Mouse (Mus musculus): ENCODE measurements around the gene Ppy. TPM values are rescaled to one million over a fixed set of nuclear protein-coding genes. Genes with fewer than 3 reads are reported as not detected.

Ppy gene
- polyA plus RNA-seq, 1 experiment: 2.7 TPM

GRCm38 (mm10) chr11:102095676-102096075, 5.4 kb downstream of the Ppy start:
- WGBS: 93% methylated on average over 3 of the region's 3 CpGs
- no peak for DNase-seq (ENCODE audit: low read depth, low spot score)

GRCm38 (mm10) chr11:102089088-102089808, 11.9 kb downstream of the Ppy start:
- DNase-seq (ENCODE audit: low read depth, low spot score): no peak
- WGBS: under 1% methylated on average over 20 of the region's 20 CpGs

- WGBS: under 1% methylated on average over 49 of the region's 49 CpGs
- DNase-seq (ENCODE audit: low read depth, low spot score): no peak
Measured at GRCm38 (mm10) chr11:102087931-102088898, 12.9 kb downstream of the Ppy start, which contains the start of gene Mpp2. Gene Mpp2 (minus strand): TSS chr11:102088515.

- under 1% methylated on average over 39 of the region's 39 CpGs for WGBS
- no peak for DNase-seq (ENCODE audit: low read depth, low spot score)
Measured at GRCm38 (mm10) chr11:102087081-102087751, 13.9 kb downstream of the Ppy start.

- 16% methylated on average over 3 of the region's 3 CpGs for WGBS
- no peak for DNase-seq (ENCODE audit: low read depth, low spot score)
Measured at GRCm38 (mm10) chr11:102086331-102086730, 14.8 kb downstream of the Ppy start.

GRCm38 (mm10) chr11:102084159-102084558, 17.0 kb downstream of the Ppy start:
- WGBS: 79% methylated on average over 7 of the region's 7 CpGs
- DNase-seq (ENCODE audit: low read depth, low spot score): no peak

- WGBS: 49% methylated on average over 4 of the region's 4 CpGs
- no peak for DNase-seq (ENCODE audit: low read depth, low spot score)
Measured at GRCm38 (mm10) chr11:102083193-102083592, 17.9 kb downstream of the Ppy start.

GRCm38 (mm10) chr11:102082322-102082721, 18.8 kb downstream of the Ppy start:
- WGBS: 3% methylated on average over 18 of the region's 18 CpGs
- DNase-seq (ENCODE audit: low read depth, low spot score): no peak

- 31% methylated on average over 14 of the region's 14 CpGs for WGBS
- no peak for DNase-seq (ENCODE audit: low read depth, low spot score)
Measured at GRCm38 (mm10) chr11:102073722-102074121, 27.4 kb downstream of the Ppy start.

GRCm38 (mm10) chr11:102072729-102073128, 28.4 kb downstream of the Ppy start:
- no peak for DNase-seq (ENCODE audit: low read depth, low spot score)
- WGBS: 73% methylated on average over 5 of the region's 5 CpGs

- WGBS: 46% methylated on average over 13 of the region's 13 CpGs
Measured at GRCm38 (mm10) chr11:102070426-102070825, 30.7 kb downstream of the Ppy start.

GRCm38 (mm10) chr11:102069633-102070032, 31.5 kb downstream of the Ppy start:
- DNase-seq (ENCODE audit: low read depth, low spot score): no peak
- 76% methylated on average over 11 of the region's 11 CpGs for WGBS

More at GRCm38 (mm10) chr11:102070426-102070825, 30.7 kb downstream of the Ppy start:
- DNase-seq (ENCODE audit: low read depth, low spot score): no peak

- no peak for DNase-seq (ENCODE audit: low read depth, low spot score)
- 48% methylated on average over 2 of the region's 2 CpGs for WGBS
Measured at GRCm38 (mm10) chr11:102068969-102069368, 32.1 kb downstream of the Ppy start.

- 54% methylated on average over 13 of the region's 13 CpGs for WGBS
- DNase-seq (ENCODE audit: low read depth, low spot score): no peak
Measured at GRCm38 (mm10) chr11:102063076-102063475, 38.0 kb downstream of the Ppy start.

- DNase-seq (ENCODE audit: low read depth, low spot score): no peak
- 55% methylated on average over 16 of the region's 16 CpGs for WGBS
Measured at GRCm38 (mm10) chr11:102061941-102062473, 39.1 kb downstream of the Ppy start.

GRCm38 (mm10) chr11:102061236-102061940, 39.7 kb downstream of the Ppy start:
- DNase-seq (ENCODE audit: low read depth, low spot score): peak; percentile 42
- WGBS: 8% methylated on average over 23 of the region's 23 CpGs

GRCm38 (mm10) chr11:102053847-102054246, 47.3 kb downstream of the Ppy start:
- WGBS: 25% methylated on average over 9 of the region's 9 CpGs
- no peak for DNase-seq (ENCODE audit: low read depth, low spot score)

GRCm38 (mm10) chr11:102053183-102053582, 47.9 kb downstream of the Ppy start:
- WGBS: 48% methylated on average over 7 of the region's 7 CpGs
- DNase-seq (ENCODE audit: low read depth, low spot score): no peak

- DNase-seq (ENCODE audit: low read depth, low spot score): no peak
- WGBS: 73% methylated on average over 12 of the region's 12 CpGs
Measured at GRCm38 (mm10) chr11:102052697-102053096, 48.4 kb downstream of the Ppy start.
